Mouse (Mus musculus) retina, embryonic 14.5 days (tissue): ENCODE data around the gene Map3k4.

Source experiments
- DNase-seq: peaks from one replicate; pipeline ENCODE4 v3.0.0-alpha.2; 2015; ENCODE audit warnings: low spot score

Gene Map3k4

DNA sequence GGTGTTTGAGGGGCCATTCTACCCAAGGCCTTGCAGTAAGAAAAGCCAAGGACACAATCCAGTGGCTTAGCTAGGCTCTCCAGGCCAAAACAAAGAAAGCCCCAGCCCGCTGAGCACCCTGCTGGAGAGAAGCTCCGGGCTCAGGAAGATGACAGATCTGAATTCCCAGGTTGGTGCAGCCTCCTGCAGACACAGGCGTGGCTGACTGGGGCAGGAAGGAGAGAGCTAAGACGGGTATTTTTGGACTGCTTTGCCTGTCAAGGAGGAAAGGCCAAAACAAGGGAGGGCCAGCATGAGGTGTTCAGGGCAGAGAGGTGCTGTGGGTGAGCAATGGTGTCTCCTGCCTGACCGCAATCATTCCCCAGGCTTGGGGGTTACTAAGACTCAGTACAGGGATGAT lies 94.9 kb downstream of the Map3k4 start:
- DNase-seq = no peak

DNA sequence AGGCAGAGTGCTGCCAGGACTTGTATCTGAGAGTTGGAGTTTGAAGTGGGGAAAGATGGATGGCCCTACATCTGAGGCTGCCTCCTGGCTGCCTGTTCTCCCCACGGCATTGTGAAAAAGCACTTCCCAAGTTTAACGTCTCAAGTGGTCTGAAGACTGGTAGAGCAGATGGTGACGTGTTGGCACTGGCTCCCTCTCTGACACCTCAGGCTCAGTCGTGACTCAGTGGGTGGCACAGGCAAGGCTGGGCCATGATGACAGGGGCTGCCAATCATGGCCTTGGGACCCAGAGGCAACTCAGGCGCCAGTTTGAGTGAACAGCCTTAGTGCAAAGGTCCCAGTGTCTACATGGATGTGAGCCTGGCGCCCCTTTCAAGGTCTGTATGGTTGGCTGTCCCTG lies 96.7 kb downstream of the Map3k4 start:
- no peak for DNase-seq

DNA sequence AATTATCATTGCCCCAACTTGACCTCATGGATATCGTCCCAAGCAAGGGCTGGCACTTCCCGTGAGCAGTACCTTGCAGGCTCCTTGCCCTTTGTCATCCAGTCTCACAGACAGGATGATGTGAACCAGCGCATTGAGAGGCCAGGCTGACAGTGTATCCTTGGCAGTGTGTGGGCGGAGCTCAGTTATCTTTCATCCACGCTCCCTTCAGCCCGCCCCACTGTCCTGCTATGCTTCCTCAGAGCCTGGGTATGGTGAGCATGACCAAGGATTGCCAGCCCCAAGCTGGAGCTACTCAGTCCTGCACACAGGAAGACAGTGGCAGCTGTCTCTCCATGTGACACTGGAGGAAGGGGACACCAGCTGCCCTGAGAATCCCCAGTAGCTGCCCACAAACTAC lies 102.4 kb downstream of the Map3k4 start:
- no peak for DNase-seq

DNA sequence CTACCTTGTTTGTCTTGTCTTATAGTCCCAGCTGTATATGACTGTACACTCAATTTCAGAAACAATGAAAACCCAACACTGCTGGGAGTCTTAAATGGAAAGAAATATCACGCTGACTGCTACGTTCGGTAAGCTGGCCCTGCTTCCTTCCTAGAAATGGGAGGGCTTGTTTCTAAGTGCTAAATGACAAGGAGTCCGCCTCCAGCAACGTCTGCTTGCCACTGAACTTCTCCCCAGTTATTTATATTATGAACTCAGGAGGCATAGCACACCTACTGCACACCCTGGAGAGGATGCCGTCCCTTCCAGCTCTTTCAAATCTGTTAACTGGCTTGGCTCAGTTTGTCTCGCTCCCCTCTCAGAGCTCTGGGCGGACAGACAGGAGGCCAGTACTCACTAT lies 105.2 kb downstream of the Map3k4 start:
- no peak for DNase-seq

DNA sequence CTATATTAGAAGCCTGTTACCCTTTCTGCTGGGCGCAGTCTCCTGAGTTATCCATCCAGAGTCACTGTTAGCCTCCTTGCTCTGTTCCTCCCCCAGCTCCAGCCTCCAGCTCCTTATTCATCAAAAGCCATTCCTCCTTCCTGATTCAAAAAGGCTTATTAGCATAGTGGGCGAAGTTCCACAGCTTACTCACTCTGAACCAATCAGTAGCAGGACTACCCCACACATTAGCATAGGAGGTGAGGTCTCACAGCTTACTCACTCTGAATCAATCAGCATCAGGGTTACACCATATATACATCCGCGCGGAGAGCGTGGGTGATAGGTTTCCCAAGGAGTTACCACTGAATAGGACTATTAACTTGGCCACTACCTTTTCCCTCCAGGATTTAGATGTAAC lies 106.3 kb downstream of the Map3k4 start:
- no peak for DNase-seq

DNA sequence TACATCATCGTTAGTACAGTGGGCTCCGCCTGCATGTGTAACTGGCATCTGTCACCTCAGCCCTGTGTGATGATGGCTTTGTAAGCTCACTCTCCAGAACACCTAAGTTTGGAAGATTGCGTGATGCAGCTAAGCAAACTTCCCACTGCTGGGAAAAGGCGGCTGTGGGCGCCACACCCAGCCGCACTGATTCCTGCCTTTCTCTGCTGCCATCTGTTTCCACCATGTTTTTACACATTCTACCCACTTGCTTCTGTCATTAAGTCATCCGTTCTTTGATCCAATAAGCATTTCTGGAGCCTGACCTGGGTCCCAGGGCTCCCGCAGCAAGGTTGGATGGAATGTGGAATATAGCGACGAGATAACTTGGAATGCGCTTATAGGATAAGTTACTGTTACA lies 106.7 kb downstream of the Map3k4 start:
- no peak for DNase-seq

DNA sequence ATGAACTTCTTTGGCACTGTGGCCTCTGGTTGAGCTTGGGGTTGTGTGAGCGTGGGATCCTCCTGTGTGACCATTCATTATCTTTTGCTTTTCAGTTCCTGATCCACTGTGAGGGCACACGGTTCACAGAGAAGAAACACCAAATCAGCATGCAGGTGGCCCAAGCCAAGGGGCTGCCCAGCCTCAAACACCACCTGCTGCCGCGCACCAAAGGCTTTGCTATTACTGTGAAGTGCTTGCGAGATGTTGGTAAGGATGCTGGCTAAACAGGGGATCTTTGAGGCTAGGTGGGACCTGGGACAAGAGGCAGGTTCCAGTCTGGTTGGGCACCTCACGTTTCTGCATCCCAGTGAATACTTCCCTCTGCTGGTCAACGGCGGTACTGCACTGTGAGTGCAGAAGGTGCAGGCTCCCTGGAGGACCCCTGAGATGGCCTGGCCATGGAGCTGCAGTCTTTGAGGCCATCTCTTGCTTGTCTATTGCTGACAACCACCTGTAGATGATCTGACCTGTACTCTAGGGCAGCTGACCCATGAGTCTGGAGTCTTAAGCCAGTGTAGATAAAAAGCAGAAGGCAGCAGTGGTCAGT lies 108.0 kb downstream of the Map3k4 start:
- peak; percentile 91 for DNase-seq

DNA sequence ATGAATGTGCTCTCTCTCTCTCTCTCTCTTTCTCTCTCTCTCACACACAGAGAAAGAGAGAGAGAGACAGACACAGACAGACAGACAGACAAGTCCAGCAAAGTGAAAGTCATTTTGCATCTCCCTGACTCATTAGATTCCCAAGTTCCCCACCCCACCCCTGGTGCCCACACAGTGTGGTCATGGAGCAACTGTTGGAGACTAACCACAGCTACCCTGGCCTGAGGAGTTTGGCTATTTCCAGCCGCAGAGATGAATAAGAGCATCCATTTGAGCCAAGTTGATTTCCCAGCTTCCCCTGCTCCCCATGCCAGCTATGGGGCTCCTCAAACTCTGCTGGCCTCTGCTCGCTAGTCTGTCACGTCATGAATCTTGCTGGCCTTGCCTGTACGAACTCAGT lies 109.1 kb downstream of the Map3k4 start:
- no peak for DNase-seq

DNA sequence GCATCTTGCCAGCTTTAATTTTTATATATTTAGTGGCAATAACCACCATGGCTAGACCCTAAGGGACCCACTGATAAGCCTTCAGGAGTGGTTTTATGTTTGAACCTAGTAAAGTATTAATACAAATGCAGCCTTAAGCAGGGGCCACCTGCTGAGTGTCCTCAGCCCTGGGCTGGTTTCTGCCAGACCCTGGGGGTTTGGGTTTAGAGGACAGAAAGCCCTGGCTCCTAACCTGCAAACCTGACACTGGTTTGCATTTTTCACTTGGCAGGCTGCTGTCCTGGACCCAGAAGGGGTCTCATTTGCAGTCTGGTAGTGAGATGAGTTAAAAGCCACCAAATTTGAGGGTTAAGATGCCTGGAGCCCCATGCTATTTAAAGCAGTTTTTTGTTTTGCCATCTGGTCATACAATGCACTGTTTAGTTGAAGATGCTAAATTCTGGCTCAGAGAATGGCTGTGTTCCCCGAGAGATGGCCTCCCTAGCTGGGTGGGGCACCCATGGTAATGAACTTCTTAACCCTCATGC lies 111.5 kb downstream of the Map3k4 start:
- DNase-seq = no peak

DNA sequence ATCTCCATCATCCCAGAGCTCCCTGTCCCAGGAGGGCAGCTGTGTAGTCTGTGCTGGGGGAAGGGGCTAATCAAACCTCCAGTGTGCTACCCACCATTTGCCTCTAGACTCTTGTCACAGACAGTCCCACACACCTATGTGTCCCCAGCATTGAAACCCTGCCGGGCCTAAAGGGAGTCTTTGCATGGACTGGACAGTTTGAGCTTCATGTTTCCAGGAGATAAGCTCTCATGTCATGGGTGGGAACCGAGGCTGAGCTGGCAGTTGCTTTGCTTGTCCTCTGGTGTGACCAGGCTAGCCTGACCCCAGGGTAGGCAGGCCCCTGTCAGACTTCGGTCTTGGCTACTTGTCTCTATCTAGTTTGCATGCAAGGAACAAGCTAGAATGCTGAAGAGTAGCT lies 112.3 kb downstream of the Map3k4 start:
- no peak for DNase-seq

DNA sequence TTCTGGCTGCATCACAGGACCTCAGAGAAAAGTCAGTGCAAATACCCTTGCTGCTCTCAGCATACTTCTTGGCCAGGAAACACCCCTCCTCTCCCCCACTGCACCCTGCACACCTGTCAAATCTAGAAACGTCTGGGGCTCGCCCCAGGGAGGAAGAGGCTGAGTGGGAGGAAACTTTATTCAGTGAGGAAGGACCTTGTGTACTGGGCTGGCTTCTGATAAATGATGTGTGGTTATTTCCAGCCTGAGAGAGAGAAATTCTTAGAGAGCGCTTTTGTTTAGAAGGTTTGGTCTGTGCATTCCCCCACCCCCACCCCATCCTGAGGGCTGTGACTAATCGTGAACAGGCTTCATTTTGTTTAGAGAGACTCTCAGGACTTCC lies 112.9 kb downstream of the Map3k4 start:
- DNase-seq = no peak

DNA sequence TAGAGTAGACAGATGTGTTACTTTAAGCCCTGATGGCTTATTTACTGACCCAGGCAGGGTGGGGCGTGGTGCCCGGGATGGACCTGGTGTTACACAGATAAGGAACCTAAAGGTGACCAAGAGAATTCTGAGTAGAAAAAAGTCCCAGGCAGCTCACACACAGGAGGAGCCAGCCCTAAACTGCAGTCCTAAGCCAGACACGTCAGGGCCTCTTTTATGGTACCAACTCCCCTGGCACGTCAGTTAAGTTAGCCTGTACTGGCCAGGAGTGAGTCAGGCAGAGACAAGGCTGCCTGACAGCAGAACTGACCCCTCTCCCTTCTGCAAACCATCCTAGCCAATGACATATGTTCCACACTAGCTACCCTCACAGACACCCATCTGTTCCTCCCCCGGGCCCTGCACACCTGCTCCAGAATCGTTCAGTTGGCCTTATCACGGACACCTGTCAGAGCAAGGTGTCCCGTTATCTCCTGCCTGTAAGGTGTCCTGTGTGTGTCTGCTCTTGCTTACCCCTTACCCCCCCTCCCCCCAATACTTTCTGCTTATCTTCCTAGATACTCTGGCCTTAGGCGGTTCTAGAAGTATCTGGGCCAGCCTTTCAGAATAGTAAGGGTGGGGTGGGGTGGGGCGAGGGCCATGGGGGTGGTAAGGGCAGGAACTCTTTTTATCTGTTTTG lies 113.4 kb downstream of the Map3k4 start:
- DNase-seq = no peak

DNA sequence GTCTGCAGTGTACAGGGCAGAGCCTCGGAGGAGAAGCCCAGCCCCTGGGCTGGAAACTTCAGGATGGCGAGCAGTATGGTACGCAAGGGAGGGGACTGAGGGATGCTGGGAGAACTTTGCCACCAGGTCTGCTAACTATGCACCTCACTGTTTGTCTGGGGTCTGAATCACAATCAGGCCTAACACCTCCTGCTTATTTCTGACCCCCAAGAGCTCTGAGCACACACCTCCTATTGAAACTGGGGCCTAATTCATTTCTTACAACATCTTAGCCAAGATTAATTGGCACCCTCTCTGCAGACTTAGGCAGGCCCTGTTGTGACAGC lies 113.9 kb downstream of the Map3k4 start:
- no peak for DNase-seq

DNA sequence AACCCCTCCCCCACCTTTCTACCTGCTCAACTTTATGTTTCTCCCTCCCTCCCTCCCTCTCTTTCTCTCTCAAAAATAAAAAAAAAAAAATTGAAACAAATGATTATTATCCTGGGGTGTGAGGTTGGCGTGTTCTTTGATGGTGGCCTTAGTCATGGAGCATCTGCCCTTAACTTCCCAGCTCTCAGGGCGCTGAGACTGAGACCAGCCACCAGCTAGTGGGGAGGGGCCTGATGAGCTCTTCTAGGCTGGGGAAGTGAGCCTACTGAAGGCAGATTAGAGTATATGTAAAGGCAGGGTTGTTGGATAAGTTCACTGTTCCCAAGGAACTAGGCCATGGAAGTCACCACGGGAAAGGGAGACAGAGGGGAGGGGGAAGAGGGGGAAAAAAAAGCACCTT lies 114.3 kb downstream of the Map3k4 start:
- DNase-seq = no peak

DNA sequence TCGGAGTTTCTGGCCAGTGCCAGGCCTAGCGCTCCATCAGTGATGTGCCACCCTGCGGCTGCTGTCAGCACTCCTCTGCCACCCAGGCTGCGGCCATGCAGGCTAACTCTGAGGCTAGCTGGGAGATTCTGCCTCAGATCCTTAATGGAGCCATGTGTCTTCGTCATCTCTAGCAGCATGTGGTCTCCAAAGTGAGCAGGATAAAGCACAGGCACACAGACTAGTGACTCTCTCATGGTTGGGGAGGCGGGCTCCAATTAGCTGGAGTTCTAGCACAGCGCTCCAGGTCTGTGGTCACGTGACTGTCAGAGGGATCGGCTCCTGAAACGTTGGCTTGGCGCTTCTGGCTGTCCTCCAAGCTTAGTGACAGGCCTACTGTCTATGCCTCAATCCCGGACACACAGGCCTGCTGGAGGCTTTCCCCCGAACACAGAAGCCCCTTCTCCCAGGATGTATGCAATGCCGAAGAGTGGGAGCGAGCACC lies 115.1 kb downstream of the Map3k4 start:
- DNase-seq = peak; percentile 50

DNA sequence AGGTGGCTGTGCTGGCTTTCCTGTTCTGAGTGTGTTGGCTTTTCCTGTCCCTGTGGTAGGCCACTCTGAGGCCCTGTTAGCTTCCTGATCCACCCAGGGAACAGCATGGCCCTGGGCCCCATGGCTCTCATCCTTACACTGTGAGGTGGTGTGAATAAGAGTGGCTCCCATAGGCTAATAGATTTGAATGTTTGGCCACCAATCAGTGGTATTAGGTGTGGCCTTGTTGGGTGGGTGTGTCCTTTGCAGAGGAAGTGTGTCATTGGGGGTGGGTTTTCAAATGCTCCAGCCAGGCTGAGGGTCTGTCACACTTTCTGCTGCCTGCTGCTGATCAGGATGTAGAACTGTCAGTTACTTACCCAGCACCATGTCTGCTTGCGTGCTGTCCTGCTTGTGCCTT lies 117.5 kb downstream of the Map3k4 start:
- DNase-seq = no peak

DNA sequence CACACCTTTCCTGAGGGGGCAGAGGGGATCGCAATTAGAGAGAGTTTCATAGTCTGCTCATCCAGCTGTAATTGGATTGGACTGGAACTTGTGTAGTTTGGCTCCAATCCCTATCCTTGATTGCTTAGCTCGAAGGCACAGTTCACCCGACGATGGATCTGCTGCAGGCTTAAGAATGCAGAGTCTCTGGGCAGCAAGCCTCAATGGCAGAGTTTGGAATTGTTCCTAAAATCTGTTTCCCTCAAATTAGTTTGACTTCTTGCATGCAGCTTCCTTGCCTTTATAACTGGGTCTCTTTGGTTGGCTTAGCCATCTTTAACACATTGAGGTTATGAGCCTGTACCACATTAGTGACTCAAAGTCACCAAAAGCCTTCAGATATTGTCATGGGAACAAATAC lies 118.7 kb downstream of the Map3k4 start:
- DNase-seq = no peak

DNA sequence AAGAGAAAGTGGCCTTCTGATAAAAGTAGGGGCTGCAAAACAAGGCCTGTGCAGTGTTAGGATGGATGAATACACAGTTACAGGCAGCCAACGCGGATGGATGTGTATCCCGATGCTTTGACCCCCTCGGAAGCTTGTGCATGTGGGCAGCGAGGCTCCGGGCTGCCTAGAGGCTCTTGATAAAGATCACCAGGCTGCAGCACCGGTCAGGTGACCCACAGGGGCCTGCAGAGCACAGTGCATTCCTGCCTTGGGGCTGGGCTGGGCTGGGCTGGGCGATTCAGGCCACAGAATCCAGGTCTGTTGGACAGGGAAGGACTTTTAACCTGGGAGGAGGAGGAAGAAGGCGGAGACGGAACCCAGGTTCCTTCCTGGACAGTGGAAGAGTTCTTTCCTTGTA lies 123.0 kb downstream of the Map3k4 start:
- no peak for DNase-seq

DNA sequence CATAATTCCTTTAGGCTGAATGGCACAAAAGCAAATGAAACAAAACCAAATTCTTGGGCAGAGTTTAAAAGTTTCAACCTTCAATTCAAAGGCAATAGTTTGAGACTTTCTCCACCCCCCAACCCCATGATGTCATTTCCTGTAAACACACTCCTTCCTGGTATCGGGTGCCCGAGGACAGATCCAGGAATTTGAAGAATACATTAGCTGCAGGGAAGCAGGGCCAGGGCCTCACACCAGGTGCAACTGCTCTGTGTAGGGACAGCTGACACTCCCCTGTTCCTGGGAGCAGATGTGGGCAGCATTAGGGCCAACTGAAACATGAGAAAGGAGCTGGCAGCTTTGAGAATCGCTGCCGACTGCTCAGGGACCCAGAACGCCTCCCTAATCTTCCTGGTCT lies 123.5 kb downstream of the Map3k4 start:
- DNase-seq = no peak

DNA sequence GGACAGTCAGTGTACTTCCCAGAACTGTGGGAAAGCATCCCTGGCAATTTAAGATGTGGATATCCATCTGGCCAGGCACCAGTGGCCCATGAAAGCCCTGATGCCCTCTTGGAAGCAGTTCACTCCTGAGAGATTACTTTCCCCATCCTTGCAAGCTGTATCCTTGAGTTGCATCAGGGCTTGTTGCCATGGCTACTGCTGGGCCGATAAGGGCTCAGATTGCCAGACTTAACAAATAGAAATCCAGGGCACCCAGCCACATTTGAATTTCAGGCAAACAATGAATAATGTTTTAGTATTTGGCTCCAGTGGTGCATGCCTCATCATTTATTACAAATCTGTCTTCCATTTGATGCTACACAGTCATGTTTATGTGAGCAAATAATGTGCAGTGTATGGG lies 130.8 kb downstream of the Map3k4 start:
- no peak for DNase-seq

DNA sequence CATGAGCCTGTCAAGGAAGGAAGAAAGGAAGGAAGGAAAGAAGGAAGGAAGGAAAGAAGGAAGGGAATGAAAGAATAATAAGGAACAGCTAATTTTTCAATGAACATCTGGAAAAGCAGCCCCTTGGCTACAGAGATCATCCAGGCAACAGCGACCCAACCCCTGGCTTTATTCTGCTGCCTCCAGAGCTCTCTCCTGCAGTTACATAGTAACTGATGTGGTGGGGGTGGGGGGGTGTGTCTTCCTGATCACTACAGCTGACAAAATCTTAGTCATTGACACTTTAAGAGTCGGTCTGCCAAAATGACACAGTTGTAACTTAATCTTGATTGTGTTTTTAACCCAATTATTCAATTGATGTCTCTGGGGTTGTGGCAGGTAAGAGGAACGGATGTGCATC lies 132.3 kb downstream of the Map3k4 start:
- no peak for DNase-seq

DNA sequence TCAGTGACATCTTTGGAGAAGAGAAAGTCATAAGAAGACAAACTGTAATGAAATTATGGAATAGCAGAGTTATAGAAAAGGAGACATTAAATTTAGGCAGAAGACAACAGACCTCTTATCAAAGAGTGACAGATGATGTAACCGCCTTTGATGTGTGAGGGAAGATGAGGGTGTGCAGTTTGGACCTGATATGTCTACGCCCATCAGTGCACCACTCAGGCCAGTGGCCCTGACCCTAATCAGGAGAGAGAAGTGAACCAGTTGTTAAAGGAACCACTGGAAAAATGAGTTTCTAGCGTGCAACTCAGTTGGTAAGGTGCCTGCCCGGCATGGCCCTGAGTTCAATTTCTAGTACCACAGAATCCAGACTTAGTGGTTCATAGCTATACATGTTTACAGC lies 132.7 kb downstream of the Map3k4 start:
- DNase-seq = no peak

DNA sequence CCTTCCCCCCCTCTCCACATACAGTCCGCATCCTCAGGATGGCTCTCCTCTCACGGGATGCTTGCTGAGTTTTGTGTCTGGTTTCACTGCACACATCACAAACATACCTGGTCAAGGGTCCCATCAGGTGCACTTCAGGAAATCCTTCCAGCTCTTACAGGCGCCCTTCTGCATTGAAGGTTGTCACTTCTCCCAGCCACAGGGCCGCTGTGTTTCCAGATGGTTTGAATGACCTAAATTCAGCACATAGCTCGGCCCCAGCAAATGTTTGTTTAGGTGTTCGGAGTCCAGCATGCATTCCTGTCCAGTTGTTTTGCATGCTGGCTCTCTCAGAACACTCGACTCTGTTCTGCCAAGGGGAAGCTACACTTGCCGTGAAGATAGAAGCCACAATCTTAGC lies 134.3 kb downstream of the Map3k4 start:
- DNase-seq = no peak
